Mouse (Mus musculus): ENCODE measurements around the gene Hdac7. TPM values are rescaled to one million over a fixed set of nuclear protein-coding genes. Genes with fewer than 3 reads are reported as not detected.

The Hdac7 gene
- total and polyA plus RNA-seq, 3 experiments, result 52.5 to 256 (median 65.1) TPM

GRCm38 (mm10) chr15:97766594-97767279 is 77.6 kb downstream of the Hdac7 start:
- peak; percentile 31 for DNase-seq

DNA sequence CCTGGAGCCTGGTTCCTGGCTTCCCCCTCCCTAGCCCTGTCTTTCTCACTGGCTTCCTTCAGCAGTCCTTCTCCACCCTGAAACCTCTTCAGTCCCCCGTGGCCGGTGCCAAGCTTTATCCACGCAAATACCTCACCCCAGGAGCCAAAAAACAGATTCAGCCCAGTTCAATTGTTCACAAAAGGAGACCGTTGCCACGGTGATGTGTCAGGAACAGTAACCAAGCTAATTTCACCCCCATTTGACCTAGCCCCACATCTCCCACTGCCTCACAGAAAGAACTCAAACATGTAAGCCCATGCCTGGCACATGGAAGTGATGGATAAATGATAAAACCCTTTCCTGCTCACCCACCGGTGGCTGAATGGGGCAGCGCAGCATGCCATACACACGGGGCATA is 78.1 kb downstream of the Hdac7 start:
- DNase-seq, result no peak

DNA sequence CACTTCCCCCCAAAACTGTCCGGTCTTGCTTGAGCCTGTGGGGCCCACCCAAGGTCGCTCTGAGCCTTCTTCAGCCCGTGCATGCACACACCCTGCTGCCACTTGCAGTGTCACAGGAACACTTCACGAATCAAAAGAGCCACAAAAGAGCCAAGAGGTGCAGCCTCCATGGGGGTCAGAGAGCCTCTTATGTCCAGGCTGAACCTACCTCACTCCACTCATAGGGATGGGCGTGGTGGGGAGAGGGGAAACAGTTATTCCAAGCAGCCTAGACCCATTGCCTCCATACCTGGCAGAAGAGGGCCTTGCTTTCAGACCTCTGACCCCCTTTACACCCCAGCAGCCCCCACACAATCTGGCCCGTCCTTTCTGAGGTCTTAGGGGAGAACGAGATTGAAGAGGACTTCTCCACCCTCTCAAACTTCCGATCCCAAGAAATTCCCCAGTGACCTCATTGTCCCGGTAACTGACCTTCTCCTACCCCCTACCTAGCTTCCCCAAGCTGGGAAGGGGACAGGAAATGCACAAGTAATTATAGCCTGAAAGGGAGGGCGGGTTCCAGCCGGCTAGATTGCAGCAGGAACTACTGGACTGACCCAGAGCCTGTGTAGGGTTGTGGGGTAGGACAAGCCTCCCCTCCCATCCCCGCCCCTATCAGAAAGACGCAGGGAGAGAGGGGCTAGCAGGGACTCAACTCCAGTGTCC is 79.1 kb downstream of the Hdac7 start:
- DNase-seq, result no peak

DNA sequence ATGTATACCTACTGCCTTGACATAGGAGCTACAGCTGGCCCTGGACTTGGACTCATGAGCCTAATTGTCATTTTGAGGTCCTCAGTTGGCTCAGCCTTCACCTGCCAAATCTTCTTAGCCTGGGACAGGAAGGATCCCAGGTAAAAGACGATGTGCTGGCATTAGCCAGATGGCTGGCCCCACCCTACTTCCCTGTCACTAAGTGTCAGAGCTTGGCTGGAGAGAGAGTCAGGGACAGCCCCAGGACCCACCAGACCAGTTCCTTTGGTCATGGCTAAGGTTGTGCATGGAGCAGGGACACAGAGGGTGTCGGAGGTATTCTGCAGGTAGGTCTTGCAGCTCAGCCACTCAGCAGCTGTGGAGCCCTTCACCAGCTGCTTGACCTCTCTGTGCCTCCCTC is 79.8 kb downstream of the Hdac7 start:
- DNase-seq, result no peak

DNA sequence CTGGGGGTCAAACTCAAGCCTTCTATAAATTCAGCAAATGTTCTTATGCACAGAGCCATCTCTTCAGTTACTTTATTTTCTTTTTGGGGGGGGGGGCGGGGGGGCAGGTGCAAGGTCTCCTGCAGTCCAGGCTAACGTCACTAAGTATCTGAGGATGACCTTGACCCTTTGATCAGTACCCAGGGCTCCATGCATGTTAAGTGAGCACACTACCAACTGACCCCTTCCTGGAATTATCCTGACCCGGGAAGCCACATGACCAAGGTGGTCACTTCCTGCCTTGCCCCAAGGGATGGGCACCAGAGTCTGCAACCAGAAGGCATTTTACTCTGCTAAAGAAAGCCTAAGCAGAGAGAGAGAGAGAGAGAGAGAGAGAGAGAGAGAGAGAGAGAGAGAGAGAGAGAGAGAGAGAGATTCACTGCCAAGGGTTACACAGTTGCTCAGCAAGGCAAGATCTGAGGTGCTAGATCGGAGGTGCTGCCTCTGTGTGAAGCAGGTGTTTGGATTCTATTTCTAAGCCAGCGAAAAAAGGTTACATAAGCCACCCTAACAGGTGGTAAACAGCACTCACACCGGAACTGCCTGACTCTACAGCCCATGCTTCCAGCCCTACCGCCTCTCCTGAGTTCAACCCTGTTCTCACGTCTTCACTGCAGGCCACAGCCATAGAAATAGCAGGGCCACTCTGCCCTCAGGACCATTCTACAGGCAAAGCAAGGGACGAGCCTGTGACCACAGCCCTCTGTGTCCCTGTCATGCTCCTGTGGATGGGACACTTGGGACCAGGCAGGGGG is 80.8 kb downstream of the Hdac7 start:
- no peak for DNase-seq

- DNase-seq, result no peak
Measured at GRCm38 (mm10) chr15:97762733-97763132, 81.6 kb downstream of the Hdac7 start.

GRCm38 (mm10) chr15:97761438-97761837 is 82.9 kb downstream of the Hdac7 start:
- DNase-seq, result no peak

GRCm38 (mm10) chr15:97760952-97761351 is 83.3 kb downstream of the Hdac7 start:
- no peak for DNase-seq

GRCm38 (mm10) chr15:97760006-97760405 is 84.3 kb downstream of the Hdac7 start:
- DNase-seq, result no peak

DNA sequence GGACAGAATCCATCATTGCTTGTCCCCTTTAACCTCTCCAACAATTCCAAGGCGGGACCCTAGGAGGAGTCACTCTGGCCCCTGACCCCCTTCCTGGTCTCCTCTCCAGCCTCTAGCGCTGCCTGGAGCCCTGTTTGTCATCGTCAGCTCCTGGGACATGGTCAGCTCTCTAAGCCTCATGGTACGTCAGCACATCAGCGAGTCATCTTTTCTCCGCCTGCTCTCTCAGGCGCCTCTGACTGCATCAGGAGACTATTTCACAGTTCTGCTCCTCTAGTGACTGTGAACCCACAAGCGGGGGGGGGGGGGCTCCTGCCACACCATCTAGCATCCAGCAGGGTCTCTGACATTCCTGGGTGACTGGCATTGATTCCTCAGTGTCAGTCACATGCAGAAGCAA is 88.9 kb downstream of the Hdac7 start:
- DNase-seq, result no peak

DNA sequence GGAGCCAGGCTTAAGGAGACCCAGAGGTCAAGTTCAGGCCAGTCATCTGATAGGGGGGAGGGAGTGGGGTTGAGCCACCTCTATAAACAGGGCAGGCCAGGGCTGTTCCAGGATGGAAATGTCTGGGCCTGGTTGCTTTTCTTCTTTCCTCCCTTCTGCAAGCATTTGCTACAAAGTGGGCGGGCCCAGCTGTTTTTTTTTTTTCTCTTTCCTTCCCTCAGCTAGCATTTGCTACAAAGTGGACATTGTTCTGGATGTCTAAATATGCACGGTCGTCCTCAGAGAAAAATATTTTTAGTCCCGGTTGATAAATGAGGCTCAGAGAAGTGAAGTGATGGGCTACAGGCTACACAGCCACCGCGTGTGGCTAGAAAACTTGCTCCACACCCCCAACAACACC is 89.8 kb downstream of the Hdac7 start:
- DNase-seq, result no peak

- DNase-seq, result no peak
Measured at GRCm38 (mm10) chr15:97752491-97752890, 91.8 kb downstream of the Hdac7 start.

- DNase-seq, result no peak
Measured at GRCm38 (mm10) chr15:97751676-97752075, 92.6 kb downstream of the Hdac7 start.

GRCm38 (mm10) chr15:97750697-97751096 is 93.6 kb downstream of the Hdac7 start:
- DNase-seq, result peak; percentile 82

- DNase-seq, result no peak
Measured at GRCm38 (mm10) chr15:97749841-97750240, 94.5 kb downstream of the Hdac7 start.

DNA sequence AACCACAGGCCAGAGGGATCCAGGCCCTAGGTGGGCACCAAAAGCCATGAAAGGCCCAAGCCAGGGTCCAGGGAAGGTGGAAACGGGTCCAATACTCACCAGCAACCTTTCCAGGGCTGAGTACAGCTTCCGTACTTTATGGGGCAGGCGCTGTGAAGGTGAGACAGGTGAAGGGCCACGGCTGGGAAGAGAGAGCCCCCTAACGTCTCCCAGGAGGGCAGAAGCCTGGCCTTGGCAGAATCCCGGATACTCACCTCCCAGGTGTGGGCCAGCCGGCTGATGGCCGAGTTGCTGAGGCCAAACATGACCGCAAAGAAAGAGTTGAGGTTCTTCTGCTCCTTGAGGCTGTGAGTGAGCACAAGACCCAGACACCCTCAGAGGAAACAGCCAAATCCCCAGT is 94.9 kb downstream of the Hdac7 start:
- no peak for DNase-seq

- DNase-seq, result no peak
Measured at GRCm38 (mm10) chr15:97748964-97749363, 95.3 kb downstream of the Hdac7 start.

GRCm38 (mm10) chr15:97748309-97748708 is 96.0 kb downstream of the Hdac7 start:
- DNase-seq, result no peak

GRCm38 (mm10) chr15:97747486-97747885 is 96.8 kb downstream of the Hdac7 start:
- no peak for DNase-seq

DNA sequence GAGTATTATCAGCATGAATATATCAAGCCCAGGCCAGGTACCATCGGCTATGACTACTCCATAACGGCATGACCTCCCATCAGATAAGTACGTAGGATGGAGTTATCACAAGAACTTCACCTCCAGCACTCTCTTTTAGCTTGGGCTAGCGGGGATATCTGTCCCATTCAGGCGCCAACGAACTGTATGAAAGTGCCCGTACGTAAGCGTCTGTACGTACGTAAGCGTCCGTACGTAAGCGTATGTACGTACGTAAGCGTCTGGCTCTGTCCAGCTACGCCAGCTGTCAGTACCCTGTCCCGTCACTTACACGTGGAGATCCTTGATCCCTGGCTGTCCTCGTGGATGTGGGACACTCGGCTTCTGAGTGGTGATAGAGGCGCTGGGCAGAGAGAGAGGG is 97.6 kb downstream of the Hdac7 start:
- DNase-seq, result no peak

- DNase-seq, result no peak
Measured at GRCm38 (mm10) chr15:97746278-97746677, 98.0 kb downstream of the Hdac7 start.

GRCm38 (mm10) chr15:97745331-97745730 is 99.0 kb downstream of the Hdac7 start:
- peak; percentile 91 for DNase-seq

- no peak for DNase-seq
Measured at GRCm38 (mm10) chr15:97744930-97745329, 99.4 kb downstream of the Hdac7 start.

All from adrenal gland, adult 2 months (tissue).